Mouse (Mus musculus) small intestine, adult 2 months (tissue): Measurements from ENCODE around the gene Mecom.

Experiments
- CTCF ChIP-seq: fragments of 200-500 bp; IDR thresholded peaks from 2 replicates; pipeline ENCODE4 v1.5.1; 2012; ENCODE audit warnings: low read depth, mild to moderate bottlenecking, control low read depth, inconsistent platforms, low read length, moderate library complexity, mixed read lengths; ENCODE audit not compliant: insufficient replicate concordance, insufficient read length; ENCODE audit errors: extremely low read depth
- POLR2A ChIP-seq: fragments of 200-500 bp; IDR thresholded peaks from 2 replicates; pipeline ENCODE4 v1.6.1; 2012; ENCODE audit warnings: low read depth, mild to moderate bottlenecking, control low read depth, inconsistent platforms, low read length, moderate library complexity

DNA sequence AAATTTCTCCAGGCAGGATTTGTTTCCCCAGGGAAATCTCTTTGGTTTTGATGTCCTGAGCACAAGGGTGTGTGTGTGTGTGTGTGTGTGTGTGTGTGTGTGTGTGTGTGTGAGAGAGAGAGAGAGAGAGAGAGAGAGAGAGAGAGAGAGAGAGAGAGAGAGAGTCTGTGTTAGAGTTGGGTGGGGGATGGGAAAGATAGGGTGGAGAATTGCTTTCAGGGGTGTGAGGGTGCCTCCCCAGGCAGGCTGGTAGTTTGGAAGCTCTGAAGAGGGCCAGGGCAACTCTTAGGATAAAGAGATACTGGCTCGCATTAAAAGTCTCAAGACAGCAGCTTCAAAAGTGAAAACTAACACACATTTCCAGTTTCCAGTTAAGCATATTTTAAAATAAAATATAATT lies 534.4 kb downstream of the Mecom start:
- no peak for TF ChIP-seq CTCF
- TF ChIP-seq POLR2A = no peak
